Mouse (Mus musculus) bone marrow, adult 2 months (tissue): ENCODE measurements around the gene Tmem242. TPM values are rescaled to one million over a fixed set of nuclear protein-coding genes. Genes with fewer than 3 reads are reported as not detected.

ENCODE experiments used
- H3K27ac ChIP-seq: fragments of 200-500 bp; 2 replicates; pipeline ENCODE4 v1.5.1; 2012; ENCODE audit warnings: low read depth, mild to moderate bottlenecking, control low read depth, inconsistent platforms, low read length; ENCODE audit not compliant: control insufficient read depth, poor library complexity, insufficient read depth
- H3K4me1 ChIP-seq: fragments of 200-500 bp; 2 replicates; pipeline ENCODE4 v1.6.1; 2011; ENCODE audit warnings: low read length; ENCODE audit not compliant: control insufficient read depth, insufficient read depth
- H3K4me3 ChIP-seq: fragments of 200-500 bp; replicated peaks from 2 replicates; pipeline ENCODE3; 2011; ENCODE audit warnings: mild to moderate bottlenecking, low read depth, low read length, control low read depth; ENCODE audit not compliant: control insufficient read depth
- CTCF ChIP-seq: fragments of 200-500 bp; IDR thresholded peaks from 2 replicates; pipeline ENCODE4 v1.5.1; 2011; ENCODE audit warnings: low read length, control low read depth; ENCODE audit not compliant: control insufficient read depth, insufficient read depth
- POLR2A ChIP-seq: fragments of 200-500 bp; IDR thresholded peaks from 2 replicates; pipeline ENCODE4 v1.6.1; 2011; ENCODE audit warnings: low read depth, mild to moderate bottlenecking, control low read depth, low read length, borderline replicate concordance; ENCODE audit not compliant: control insufficient read depth
- WGBS: fragments of 180-500 bp; shearing (Covaris S2); methylation state at CpG from one replicate; pipeline ENCODE4 v1.1.7; 2018; 5-methylcytosine and 5-hydroxymethylcytosine counted together
- polyA plus RNA-seq: library from polyadenylated mRNA; stranded (reverse); fragments of >200 nt; gene quantifications from 2 replicates; pipeline ENCODE4 v1.2.4, GENCODE M21; 2011; ENCODE audit warnings: low replicate concordance; ENCODE audit not compliant: missing spikeins, insufficient read depth, insufficient read length

Gene Tmem242
- polyA plus RNA-seq, 1 experiment, result 33.6 TPM

- 30% methylated on average over 7 of the region's 7 CpGs for WGBS
- no peak for TF ChIP-seq CTCF
- TF ChIP-seq POLR2A, result no peak
- no peak overlapping the region for H3K4me3 ChIP-seq
These were observed 62.1 kb downstream of the Tmem242 start for GRCm38 (mm10) chr17:5377930-5378310.

GRCm38 (mm10) chr17:5377151-5377929, 62.7 kb downstream of the Tmem242 start:
- Histone ChIP-seq H3K4me3 (no peak overlapping the region), H3K27ac (no peak overlapping the region), H3K4me1 (no peaks in the 10 kb centered on the region)
- WGBS, result 51% methylated on average over 11 of the region's 11 CpGs
- TF ChIP-seq POLR2A (no peak), CTCF (no peak)

More at GRCm38 (mm10) chr17:5377930-5378310, 62.1 kb downstream of the Tmem242 start:
- Histone ChIP-seq H3K27ac (no peak overlapping the region), H3K4me1 (no peaks in the 10 kb centered on the region)

GRCm38 (mm10) chr17:5372951-5373350, 67.1 kb downstream of the Tmem242 start:
- WGBS, result 85% methylated on average over 8 of the region's 8 CpGs
- H3K4me3 ChIP-seq, result no peak overlapping the region
- no peak for TF ChIP-seq POLR2A
- TF ChIP-seq CTCF, result no peak
- no peaks in the 10 kb centered on the region for H3K4me1 ChIP-seq
- no peak overlapping the region for H3K27ac ChIP-seq

- no peaks in the 10 kb centered on the region for H3K4me1 ChIP-seq
- no peak overlapping the region for H3K4me3 ChIP-seq
- WGBS, result 83% methylated on average over 7 of the region's 7 CpGs
- H3K27ac ChIP-seq, result no peak overlapping the region
- no peak for TF ChIP-seq CTCF
- TF ChIP-seq POLR2A, result no peak
These were observed 68.5 kb downstream of the Tmem242 start for GRCm38 (mm10) chr17:5371521-5371920.

GRCm38 (mm10) chr17:5371032-5371431, 69.0 kb downstream of the Tmem242 start:
- no peaks in the 10 kb centered on the region for H3K4me1 ChIP-seq
- TF ChIP-seq CTCF (no peak), POLR2A (no peak)
- H3K4me3 ChIP-seq, result no peak overlapping the region
- WGBS, result 56% methylated on average over 4 of the region's 4 CpGs
- no peak overlapping the region for H3K27ac ChIP-seq

- Histone ChIP-seq H3K4me1 (no peaks in the 10 kb centered on the region), H3K4me3 (no peak overlapping the region), H3K27ac (no peak overlapping the region)
- WGBS, result 71% methylated on average over 8 of the region's 8 CpGs
- TF ChIP-seq POLR2A, result no peak
- no peak for TF ChIP-seq CTCF
These were observed 74.1 kb downstream of the Tmem242 start for GRCm38 (mm10) chr17:5365992-5366398.

Other genes with a start within 250 kb of the Tmem242 start
- not detected in 2 replicates for gene Ldhal6b, start 21.5 kb downstream of the Tmem242 start, polyA plus RNA-seq
- gene Zdhhc14, start 52.3 kb upstream of the Tmem242 start, polyA plus RNA-seq, result 14.1 and 22.3 TPM in 2 replicates